Mouse (Mus musculus) embryonic facial prominence, embryonic 13.5 days (tissue): ENCODE data around the gene Syt7. TPM values are rescaled to one million over a fixed set of nuclear protein-coding genes. Genes with fewer than 3 reads are reported as not detected.
A peak's percentile ranks its signal among the peaks of the same experiment; 100 is the strongest.

Experiments used
- ATAC-seq: fragments of 200-750 bp; cut with Nextera tagmentation; 2 replicates; pipeline ENCODE4 v1.8.0; 2017; ENCODE audit warnings: low read depth; ENCODE audit not compliant: insufficient number of reproducible peaks, insufficient read depth, low FRiP score, low TSS enrichment
- H3K27ac ChIP-seq: fragments of 300-500 bp; sonication (generic); 2 replicates; pipeline ENCODE4 v1.5.1; 2015; ENCODE audit warnings: moderate library complexity, mild to moderate bottlenecking, inconsistent platforms
- H3K27me3 ChIP-seq: fragments of 300-500 bp; sonication (generic); 2 replicates; pipeline ENCODE4 v1.6.1; 2015; ENCODE audit warnings: mild to moderate bottlenecking, inconsistent platforms
- H3K36me3 ChIP-seq: fragments of 300-500 bp; sonication (generic); 2 replicates; pipeline ENCODE4 v1.6.1; 2015; ENCODE audit warnings: mild to moderate bottlenecking, inconsistent platforms
- H3K4me1 ChIP-seq: fragments of 300-500 bp; sonication (generic); 2 replicates; pipeline ENCODE4 v1.6.1; 2015; ENCODE audit warnings: inconsistent platforms
- H3K4me2 ChIP-seq: fragments of 300-500 bp; sonication (generic); 2 replicates; pipeline ENCODE4 v1.6.1; 2015; ENCODE audit warnings: moderate library complexity, mild to moderate bottlenecking, inconsistent platforms
- H3K4me3 ChIP-seq: fragments of 300-500 bp; sonication (generic); 2 replicates; pipeline ENCODE4 v1.5.1; 2015; ENCODE audit warnings: mild to moderate bottlenecking, inconsistent platforms
- H3K9ac ChIP-seq: fragments of 300-500 bp; sonication (generic); 2 replicates; pipeline ENCODE4 v1.6.1; 2015; ENCODE audit warnings: mild to moderate bottlenecking, inconsistent platforms
- H3K9me3 ChIP-seq: fragments of 300-500 bp; sonication (generic); 2 replicates; pipeline ENCODE4 v1.6.1; 2016; ENCODE audit warnings: inconsistent platforms
- WGBS: fragments of 180-500 bp; shearing (Covaris S2); methylation state at CpG from one replicate; pipeline ENCODE4 v1.1.7; 2015; ENCODE audit warnings: mixed read lengths; 5-methylcytosine and 5-hydroxymethylcytosine counted together
- polyA plus RNA-seq: library from polyadenylated mRNA; unstranded; fragments of >200 nt; fragmentation: Nextera tagmentation; extraction: Ambion mirVana; gene quantifications from 2 replicates; pipeline ENCODE4 v1.2.1, GENCODE M21; 2015

Syt7 gene
- polyA plus RNA-seq, 1 experiment from 2014 or later: 0.46 TPM

GRCm38 (mm10) chr19:10427431-10427830 lies 38.5 kb downstream of the Syt7 start:
- H3K27me3 ChIP-seq: peaks cover 37% of the 10 kb centered on the region
- no peak for ATAC-seq
- H3K4me2 ChIP-seq: no peak overlapping the region
- H3K4me1 ChIP-seq: peaks cover 27% of the 10 kb centered on the region
- H3K27ac ChIP-seq: no peak overlapping the region
- no peak overlapping the region for H3K9ac ChIP-seq
- 66% methylated on average over 9 of the region's 9 CpGs for WGBS
- no peaks in the 10 kb centered on the region for H3K36me3 ChIP-seq
- no peak overlapping the region for H3K4me3 ChIP-seq
- no peaks in the 10 kb centered on the region for H3K9me3 ChIP-seq

- no peak for ATAC-seq
- Histone ChIP-seq H3K27me3 (peaks cover 27% of the 10 kb centered on the region), H3K27ac (no peak overlapping the region), H3K4me2 (no peak overlapping the region), H3K9ac (no peak overlapping the region), H3K4me1 (peaks cover 21% of the 10 kb centered on the region), H3K9me3 (no peaks in the 10 kb centered on the region), H3K4me3 (no peak overlapping the region), H3K36me3 (no peaks in the 10 kb centered on the region)
- 83% methylated on average over 8 of the region's 8 CpGs for WGBS
These were observed 40.5 kb downstream of the Syt7 start for GRCm38 (mm10) chr19:10429371-10429770.

- peaks cover 21% of the 10 kb centered on the region for H3K27me3 ChIP-seq
- no peak overlapping the region for H3K27ac ChIP-seq
- H3K36me3 ChIP-seq: no peaks in the 10 kb centered on the region
- no peak overlapping the region for H3K9ac ChIP-seq
- no peak for ATAC-seq
- no peak overlapping the region for H3K4me3 ChIP-seq
- no peaks in the 10 kb centered on the region for H3K9me3 ChIP-seq
- peaks cover 14% of the 10 kb centered on the region for H3K4me1 ChIP-seq
- H3K4me2 ChIP-seq: no peak overlapping the region
- WGBS: 38% methylated on average over 3 of the region's 3 CpGs
These were observed 42.5 kb downstream of the Syt7 start for GRCm38 (mm10) chr19:10431410-10431809.

GRCm38 (mm10) chr19:10431841-10432240 lies 43.0 kb downstream of the Syt7 start:
- Histone ChIP-seq H3K9ac (no peak overlapping the region), H3K27ac (no peak overlapping the region), H3K4me3 (no peak overlapping the region), H3K27me3 (peaks cover 18% of the 10 kb centered on the region), H3K9me3 (no peaks in the 10 kb centered on the region), H3K36me3 (no peaks in the 10 kb centered on the region), H3K4me2 (no peak overlapping the region), H3K4me1 (peaks cover 14% of the 10 kb centered on the region)
- no peak for ATAC-seq
- 56% methylated on average over 4 of the region's 4 CpGs for WGBS

GRCm38 (mm10) chr19:10433225-10433624 lies 44.3 kb downstream of the Syt7 start:
- Histone ChIP-seq H3K36me3 (no peaks in the 10 kb centered on the region), H3K4me1 (peaks cover 14% of the 10 kb centered on the region), H3K9ac (no peak overlapping the region), H3K4me2 (no peak overlapping the region), H3K9me3 (no peaks in the 10 kb centered on the region), H3K27ac (no peak overlapping the region), H3K4me3 (no peak overlapping the region), H3K27me3 (peaks cover 14% of the 10 kb centered on the region; the same call in 1 of the 2 replicates)
- WGBS: 71% methylated on average over 7 of the region's 7 CpGs
- no peak for ATAC-seq

- 76% methylated on average over 9 of the region's 9 CpGs for WGBS
- Histone ChIP-seq H3K27ac (no peak overlapping the region), H3K4me2 (no peak overlapping the region)
These were observed 45.1 kb downstream of the Syt7 start for GRCm38 (mm10) chr19:10433879-10434540.

GRCm38 (mm10) chr19:10434927-10435326 lies 46.0 kb downstream of the Syt7 start:
- ATAC-seq: no peak
- H3K4me2 ChIP-seq: no peak overlapping the region
- 79% methylated on average over 6 of the region's 6 CpGs for WGBS

More at GRCm38 (mm10) chr19:10433879-10434540, 45.1 kb downstream of the Syt7 start:
- Histone ChIP-seq H3K27me3 (peaks cover 14% of the 10 kb centered on the region; the same call in 1 of the 2 replicates), H3K9me3 (no peaks in the 10 kb centered on the region), H3K4me1 (peaks cover 11% of the 10 kb centered on the region), H3K36me3 (no peaks in the 10 kb centered on the region), H3K4me3 (no peak overlapping the region), H3K9ac (no peak overlapping the region)
- ATAC-seq: no peak

GRCm38 (mm10) chr19:10435908-10436307 lies 47.0 kb downstream of the Syt7 start:
- Histone ChIP-seq H3K9me3 (no peaks in the 10 kb centered on the region), H3K9ac (no peak overlapping the region), H3K4me1 (0 out of 2 replicates have a peak, but pooled peaks cover 3% of the 10 kb centered on the region), H3K27ac (no peak overlapping the region), H3K4me2 (no peak overlapping the region), H3K4me3 (no peak overlapping the region), H3K27me3 (0 out of 2 replicates have a peak, but pooled peaks cover 14% of the 10 kb centered on the region), H3K36me3 (no peaks in the 10 kb centered on the region)
- no peak for ATAC-seq
- WGBS: 38% methylated on average over 3 of the region's 3 CpGs

More at GRCm38 (mm10) chr19:10434927-10435326, 46.0 kb downstream of the Syt7 start:
- H3K27ac ChIP-seq: no peak overlapping the region
- no peaks in the 10 kb centered on the region for H3K36me3 ChIP-seq
- H3K4me1 ChIP-seq: peaks cover 9% of the 10 kb centered on the region
- no peak overlapping the region for H3K9ac ChIP-seq
- H3K27me3 ChIP-seq: 0 out of 2 replicates have a peak, but pooled peaks cover 14% of the 10 kb centered on the region
- H3K4me3 ChIP-seq: no peak overlapping the region
- H3K9me3 ChIP-seq: no peaks in the 10 kb centered on the region

GRCm38 (mm10) chr19:10436726-10437125 lies 47.8 kb downstream of the Syt7 start:
- Histone ChIP-seq H3K36me3 (no peaks in the 10 kb centered on the region), H3K9me3 (no peaks in the 10 kb centered on the region), H3K27me3 (0 out of 2 replicates have a peak, but pooled peaks cover 14% of the 10 kb centered on the region), H3K27ac (no peak overlapping the region), H3K4me1 (no peaks in the 10 kb centered on the region), H3K4me2 (no peak overlapping the region), H3K4me3 (no peak overlapping the region), H3K9ac (0 out of 2 replicates have a peak overlapping the region, but pooled peaks have one; percentile 3)
- ATAC-seq: no peak
- 18% methylated on average over 1 of the region's 1 CpGs for WGBS

GRCm38 (mm10) chr19:10437521-10437920 lies 48.6 kb downstream of the Syt7 start:
- Histone ChIP-seq H3K4me3 (no peak overlapping the region), H3K9ac (no peak overlapping the region), H3K4me1 (no peaks in the 10 kb centered on the region), H3K4me2 (no peak overlapping the region), H3K36me3 (no peaks in the 10 kb centered on the region), H3K27ac (no peak overlapping the region), H3K9me3 (no peaks in the 10 kb centered on the region), H3K27me3 (0 out of 2 replicates have a peak, but pooled peaks cover 14% of the 10 kb centered on the region)
- no peak for ATAC-seq
- WGBS: 74% methylated on average over 1 of the region's 1 CpGs

GRCm38 (mm10) chr19:10444685-10445369 lies 55.9 kb downstream of the Syt7 start:
- Histone ChIP-seq H3K4me3 (no peak overlapping the region), H3K4me2 (no peak overlapping the region)
- no peak for ATAC-seq

GRCm38 (mm10) chr19:10448275-10448674 lies 59.4 kb downstream of the Syt7 start:
- 94% methylated on average over 7 of the region's 7 CpGs for whole genome bisulfite sequencing
- H3K4me2 ChIP-seq: no peak overlapping the region
- H3K4me3 ChIP-seq: no peak overlapping the region
- 0 out of 2 replicates have a peak, but pooled peaks cover 5% of the 10 kb centered on the region for H3K4me1 ChIP-seq
- H3K9me3 ChIP-seq: no peaks in the 10 kb centered on the region
- peaks cover 18% of the 10 kb centered on the region for H3K27me3 ChIP-seq
- H3K36me3 ChIP-seq: no peaks in the 10 kb centered on the region
- no peak overlapping the region for H3K27ac ChIP-seq
- no peak for ATAC-seq
- 0 out of 2 replicates have a peak overlapping the region, but pooled peaks have one; percentile 32 for H3K9ac ChIP-seq

More at GRCm38 (mm10) chr19:10444685-10445369, 55.9 kb downstream of the Syt7 start:
- H3K9me3 ChIP-seq: no peaks in the 10 kb centered on the region
- no peak overlapping the region for H3K27ac ChIP-seq
- H3K4me1 ChIP-seq: no peaks in the 10 kb centered on the region
- H3K36me3 ChIP-seq: no peaks in the 10 kb centered on the region
- no peaks in the 10 kb centered on the region for H3K27me3 ChIP-seq
- H3K9ac ChIP-seq: no peak overlapping the region
- 92% methylated on average over 15 of the region's 15 CpGs for WGBS
